Mouse (Mus musculus): ENCODE data around the gene 0610040J01Rik.

DNA sequence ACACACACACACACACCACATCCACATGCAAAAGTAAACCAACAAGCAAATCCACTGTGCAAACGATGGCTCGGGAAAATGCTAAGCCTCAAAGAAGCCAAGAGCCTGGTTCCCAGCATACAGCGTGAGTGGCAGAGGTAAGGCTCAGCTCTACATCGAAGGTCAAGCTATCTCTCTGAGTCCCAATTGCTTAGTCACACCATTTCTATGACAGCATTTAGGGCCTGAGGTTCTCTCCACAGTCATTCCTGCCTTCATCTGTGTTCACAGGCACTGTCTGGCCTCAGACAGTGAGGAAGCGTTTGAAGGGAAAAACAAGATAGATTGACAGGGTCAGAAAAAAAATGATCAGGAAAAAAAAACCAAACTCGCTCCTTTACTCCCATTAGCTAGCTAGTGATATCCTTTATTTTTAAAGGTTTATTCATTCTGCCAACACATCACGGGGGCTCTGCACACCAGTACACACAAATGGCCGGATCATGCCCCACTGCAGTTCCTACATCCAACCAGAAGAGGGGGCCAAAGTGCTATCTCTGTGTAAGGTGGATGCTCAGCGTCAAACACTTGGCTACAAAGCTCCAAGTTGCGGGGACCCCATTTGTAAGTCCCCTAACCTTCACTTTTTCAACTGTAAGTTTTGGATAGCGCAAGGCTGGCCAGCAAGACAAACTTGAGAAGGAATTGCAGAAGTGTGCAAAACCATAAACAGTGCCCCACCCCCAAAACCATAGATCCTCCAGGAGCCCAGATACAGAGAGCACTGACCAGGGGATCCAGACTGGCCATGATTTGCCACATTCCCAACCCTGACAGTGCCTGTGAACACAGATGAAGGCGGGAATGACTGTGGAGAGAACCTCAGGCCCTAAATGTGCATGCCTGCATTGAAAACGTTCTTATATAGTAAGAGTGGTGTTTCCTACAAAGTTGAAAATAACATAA is 94.3 kb downstream of the 0610040J01Rik start:
- peak; percentile 98 for TF ChIP-seq CTCF (IDR thresholded peaks at IDR 0.05; ENCODE audit: borderline replicate concordance, insufficient read depth, low read depth, low read length)
- TF ChIP-seq POLR2A (IDR thresholded peaks at IDR 0.05; ENCODE audit: borderline replicate concordance, insufficient read depth, low read length) = no peak
